Mouse (Mus musculus) CH12.LX (cell line): ENCODE results near the gene Oma1. TPM values are rescaled to one million over a fixed set of nuclear protein-coding genes. Genes with fewer than 3 reads are reported as not detected.

Experiments used
- DNase-seq: peaks from one replicate; pipeline ENCODE4 v3.0.0-alpha.2; 2013; ENCODE audit errors: extremely low read depth
- H3K27ac ChIP-seq: 2 replicates; pipeline ENCODE4 v1.5.1; 2012; ENCODE audit warnings: low read depth, mild to moderate bottlenecking, control low read depth, moderate library complexity; ENCODE audit not compliant: insufficient read depth
- H3K27me3 ChIP-seq: replicated peaks from 2 replicates; pipeline ENCODE3; 2012; ENCODE audit warnings: inconsistent platforms
- H3K36me3 ChIP-seq, 2 experiments: replicated peaks in 1 of 2; 2 replicates each; pipeline versions ENCODE3 to v1.6.1; 2012; ENCODE audit warnings: inconsistent platforms in 1 of 2, low read length in 1 of 2, mild to moderate bottlenecking in 1 of 2, mixed read lengths in 1 of 2, moderate library complexity in 1 of 2; ENCODE audit not compliant: control insufficient read depth in 1 of 2, insufficient read depth in 1 of 2
- H3K4me1 ChIP-seq, 2 experiments: 2 replicates each; pipeline ENCODE4 v1.6.1; 2012; ENCODE audit warnings: inconsistent platforms in 1 of 2, moderate library complexity in 1 of 2; ENCODE audit not compliant: insufficient read depth in 2 of 2, control insufficient read depth in 1 of 2
- H3K4me2 ChIP-seq: 2 replicates; pipeline ENCODE4 v1.6.1; 2012; ENCODE audit warnings: low read depth, mild to moderate bottlenecking, control low read depth; ENCODE audit not compliant: poor library complexity, insufficient read depth, severe bottlenecking
- H3K4me3 ChIP-seq, 3 experiments: fragments of 150-350 bp in 1 of 3; sonication (generic) in 1 of 3; replicated peaks in 1 of 3; 2 replicates each; pipeline versions ENCODE3 to v1.5.1; 2011 to 2012; ENCODE audit warnings: low read depth in 2 of 3, low read length in 2 of 3, mild to moderate bottlenecking in 2 of 3, moderate library complexity in 2 of 3, control low read depth in 1 of 3, improper control_type of control experiment in 1 of 3, inconsistent platforms in 1 of 3, mixed read lengths in 1 of 3; ENCODE audit not compliant: poor library complexity in 1 of 3
- H3K79me2 ChIP-seq: replicated peaks from 2 replicates; pipeline ENCODE4 v1.6.1; 2012; ENCODE audit warnings: mild to moderate bottlenecking, moderate library complexity; ENCODE audit not compliant: control insufficient read depth, poor library complexity, insufficient read depth, severe bottlenecking; ENCODE audit errors: extremely low read depth
- H3K9ac ChIP-seq: 2 replicates; pipeline ENCODE4 v1.6.1; 2012; ENCODE audit warnings: low read depth, mild to moderate bottlenecking, control low read depth, moderate library complexity; ENCODE audit not compliant: insufficient read depth
- H3K9me3 ChIP-seq: replicated peaks from 2 replicates; pipeline ENCODE3; 2012; ENCODE audit warnings: low read length, inconsistent platforms, mixed read lengths
- CHD1 ChIP-seq: IDR thresholded peaks from 2 replicates; pipeline ENCODE4 v1.6.1; 2012; ENCODE audit warnings: low read depth, low read length, improper control_type of control experiment, inconsistent platforms
- CTCF ChIP-seq, 2 experiments: IDR thresholded peaks in 1 of 2; conservative IDR thresholded peaks in 1 of 2; 2 replicates each; pipeline ENCODE4 v1.5.1; 2011 to 2012; ENCODE audit warnings: low read depth in 2 of 2, low read length in 2 of 2, improper control_type of control experiment in 1 of 2, inconsistent platforms in 1 of 2, mild to moderate bottlenecking in 1 of 2, moderate library complexity in 1 of 2
- EP300 ChIP-seq: IDR thresholded peaks from 2 replicates; pipeline ENCODE4 v1.6.1; 2011; ENCODE audit warnings: low read length, improper control_type of control experiment
- HCFC1 ChIP-seq: IDR thresholded peaks from 2 replicates; pipeline ENCODE4 v1.6.1; 2012; ENCODE audit warnings: low read depth, mild to moderate bottlenecking, inconsistent platforms, low read length, improper control_type of control experiment
- IRF4 ChIP-seq: IDR thresholded peaks from 2 replicates; pipeline ENCODE4 v1.6.1; 2014; ENCODE audit warnings: low read depth, mild to moderate bottlenecking, inconsistent platforms, low read length, improper control_type of control experiment
- KAT2A ChIP-seq: IDR thresholded peaks from 2 replicates; pipeline ENCODE4 v1.6.1; 2012; ENCODE audit warnings: low read length, improper control_type of control experiment, inconsistent platforms; ENCODE audit not compliant: insufficient replicate concordance
- MEF2A ChIP-seq: IDR thresholded peaks from 2 replicates; pipeline ENCODE4 v1.6.1; 2014; ENCODE audit warnings: low read depth, mild to moderate bottlenecking, inconsistent platforms, low read length, improper control_type of control experiment, borderline replicate concordance
- MXI1 ChIP-seq: IDR thresholded peaks from 2 replicates; pipeline ENCODE4 v1.6.1; 2011; ENCODE audit warnings: mild to moderate bottlenecking, low read depth, low read length, improper control_type of control experiment
- NELFE ChIP-seq: IDR thresholded peaks from 2 replicates; pipeline ENCODE4 v1.6.1; 2011; ENCODE audit warnings: low read depth, low read length, improper control_type of control experiment
- NRF1 ChIP-seq: IDR thresholded peaks from 2 replicates; pipeline ENCODE4 v1.6.1; 2014; ENCODE audit warnings: low read depth, mild to moderate bottlenecking, inconsistent platforms, low read length, improper control_type of control experiment, moderate library complexity
- PAX5 ChIP-seq: IDR thresholded peaks from 2 replicates; pipeline ENCODE4 v1.6.1; 2012; ENCODE audit warnings: low read length, inconsistent platforms, mixed read lengths
- POLR2A ChIP-seq: IDR thresholded peaks from 2 replicates; pipeline ENCODE4 v1.6.1; 2011; ENCODE audit warnings: low read depth, mild to moderate bottlenecking, improper control_type of control experiment, low read length
- RAD21 ChIP-seq: IDR thresholded peaks from 2 replicates; pipeline ENCODE4 v1.6.1; 2011; ENCODE audit warnings: low read depth, mild to moderate bottlenecking, low read length, improper control_type of control experiment, moderate library complexity
- SMC3 ChIP-seq: IDR thresholded peaks from 2 replicates; pipeline ENCODE4 v1.6.1; 2011; ENCODE audit warnings: low read depth, low read length, improper control_type of control experiment
- TCF12 ChIP-seq: IDR thresholded peaks from 2 replicates; pipeline ENCODE4 v1.6.1; 2014; ENCODE audit warnings: low read depth, mild to moderate bottlenecking, inconsistent platforms, low read length, improper control_type of control experiment
- UBTF ChIP-seq: IDR thresholded peaks from 2 replicates; pipeline ENCODE4 v1.6.1; 2012; ENCODE audit warnings: low read depth, mild to moderate bottlenecking, inconsistent platforms, low read length, improper control_type of control experiment, moderate library complexity
- USF2 ChIP-seq: conservative IDR thresholded peaks from 2 replicates; pipeline ENCODE4 v1.6.1; 2011; ENCODE audit warnings: low read depth, low read length, improper control_type of control experiment
- ZC3H11A ChIP-seq: IDR thresholded peaks from 2 replicates; pipeline ENCODE4 v1.6.1; 2012; ENCODE audit warnings: low read depth, mild to moderate bottlenecking, inconsistent platforms, low read length, improper control_type of control experiment
- ZKSCAN1 ChIP-seq: IDR thresholded peaks from 2 replicates; pipeline ENCODE4 v1.6.1; 2012; ENCODE audit warnings: low read depth, inconsistent platforms, low read length, improper control_type of control experiment, borderline replicate concordance
- ZNF384 ChIP-seq: IDR thresholded peaks from 2 replicates; pipeline ENCODE4 v1.6.1; 2012; ENCODE audit warnings: low read depth, low read length, improper control_type of control experiment, inconsistent platforms
- dilution Hi-C: fragments of 300-500 bp; cut with MboI; formaldehyde crosslinking; loops from 2 replicates; pipeline ENCODE4 v1.14.3; 2020; ENCODE audit warnings: low sequenced_read_pairs; ENCODE audit not compliant: extremely low pct_unique_long_range_greater_than_20kb, extremely low pct_ligation_motif_present
- in situ Hi-C: fragments of 300-500 bp; cut with MboI; formaldehyde crosslinking; loops from 3 replicates; pipeline ENCODE4 v1.14.3; 2019; ENCODE audit warnings: low sequenced_read_pairs, low pct_ligation_motif_present, low pct_unique_long_range_greater_than_20kb, mixed read lengths
- polyA plus RNA-seq: library from polyadenylated mRNA; unstranded; fragments of >175 nt; gene quantifications from 2 replicates; pipeline ENCODE4 v1.2.1, GENCODE M21; 2012; ENCODE audit warnings: low read depth; ENCODE audit not compliant: insufficient read length
- total RNA-seq, 2 experiments: library from RNA; depleted of rRNA; stranded (reverse); fragments of 300-350 nt in 1 of 2; fragments of >200 nt in 1 of 2; gene quantifications; 2 replicates each; pipeline ENCODE4 v1.2.3; 2012 to 2014

Oma1 gene
- total and polyA plus RNA-seq, 3 experiments: 15.7 to 20.7 (median 16.8) TPM

GRCm38 (mm10) chr4:103352926-103353325 lies 39.3 kb downstream of the Oma1 start:
- H3K4me2 ChIP-seq: no peak overlapping the region
- H3K4me1 ChIP-seq: peaks cover 0 to 3% of the 10 kb centered on the region in 2 experiments; a peak in 1 of 4 replicates
- dilution Hi-C loops (no loop called here), in situ Hi-C loops (no loop called here)
- H3K36me3 ChIP-seq: peaks cover 2 to 34% of the 10 kb centered on the region in 2 experiments
- H3K27me3 ChIP-seq: no peaks in the 10 kb centered on the region
- no peak for DNase-seq
- TF ChIP-seq KAT2A (no peak), IRF4 (no peak), UBTF (no peak), PAX5 (no peak), NRF1 (no peak), ZKSCAN1 (no peak), ZC3H11A (no peak), SMC3 (no peak)
- H3K9ac ChIP-seq: no peak overlapping the region
- H3K9me3 ChIP-seq: no peaks in the 10 kb centered on the region
- H3K27ac ChIP-seq: no peak overlapping the region
- no peak overlapping the region for H3K4me3 ChIP-seq
- H3K79me2 ChIP-seq: no peaks in the 10 kb centered on the region

GRCm38 (mm10) chr4:103357457-103357856 lies 43.8 kb downstream of the Oma1 start:
- Histone ChIP-seq H3K27me3 (no peaks in the 10 kb centered on the region), H3K36me3 (peaks cover 2 to 33% of the 10 kb centered on the region in 2 experiments), H3K4me3 (no peak overlapping the region), H3K9me3 (no peaks in the 10 kb centered on the region), H3K9ac (no peak overlapping the region), H3K79me2 (no peaks in the 10 kb centered on the region), H3K4me1 (0 out of 4 replicates have a peak, but pooled peaks cover 0 to 3% of the 10 kb centered on the region in 2 experiments), H3K4me2 (no peak overlapping the region), H3K27ac (no peak overlapping the region)
- DNase-seq: no peak
- in situ Hi-C loops (no loop called here), dilution Hi-C loops (no loop called here)
- TF ChIP-seq UBTF (no peak), IRF4 (no peak), ZKSCAN1 (no peak), TCF12 (no peak), CHD1 (no peak), NELFE (no peak), EP300 (no peak), USF2 (no peak), HCFC1 (no peak), CTCF (conservative IDR thresholded peaks at IDR 0.05 in 1 of 2, IDR thresholded peaks at IDR 0.05 in 1 of 2; ENCODE audit: low read depth in 2 of 2, low read length in 2 of 2) (no peak), MEF2A (no peak), ZC3H11A (no peak), ZNF384 (no peak), POLR2A (no peak), RAD21 (no peak), SMC3 (no peak), PAX5 (no peak), MXI1 (no peak)
